Mouse (Mus musculus): Measurements from ENCODE around the gene Tmem72. TPM values are rescaled to one million over a fixed set of nuclear protein-coding genes. Genes with fewer than 3 reads are reported as not detected.

The Tmem72 gene
- polyA plus RNA-seq, 1 experiment from 2014 or later = 0.09 TPM

DNA sequence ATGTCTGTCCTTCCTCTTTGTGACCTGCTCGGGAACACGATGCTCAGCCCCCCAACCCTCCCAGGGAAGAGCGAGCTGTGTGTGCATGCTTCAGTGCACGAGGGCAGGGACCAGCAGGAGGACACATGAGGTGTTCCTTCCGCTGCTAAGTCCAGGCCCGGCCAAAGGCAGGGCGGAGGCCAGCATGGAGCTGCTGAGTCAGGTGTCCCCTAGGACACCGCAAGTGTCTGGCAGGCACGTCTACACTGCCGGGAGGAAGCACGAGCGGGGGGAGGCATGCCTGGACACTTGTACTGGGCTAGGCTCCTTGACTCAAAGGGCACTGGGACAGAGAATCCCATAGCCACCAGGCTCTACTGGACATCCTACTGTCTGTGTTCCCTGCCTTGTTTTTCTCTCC, 69.0 kb downstream of the Tmem72 start:
- Histone ChIP-seq H3K4me2 (replicated peaks) (no peak overlapping the region), H3K36me3 (no peaks in the 10 kb centered on the region), H3K27ac (no peak overlapping the region), H3K9me3 (no peaks in the 10 kb centered on the region), H3K9ac (no peak overlapping the region), H3K4me3 (no peak overlapping the region), H3K4me1 (no peaks in the 10 kb centered on the region), H3K27me3 (no peaks in the 10 kb centered on the region)
- no peak for ATAC-seq (ENCODE audit: insufficient number of reproducible peaks, insufficient read depth, low FRiP score, low TSS enrichment)
- 84% methylated on average over 12 of the region's 12 CpGs for WGBS

- Histone ChIP-seq H3K9me3 (no peaks in the 10 kb centered on the region), H3K27me3 (no peaks in the 10 kb centered on the region), H3K4me3 (no peak overlapping the region), H3K4me2 (replicated peaks) (no peak overlapping the region), H3K27ac (no peak overlapping the region), H3K4me1 (no peaks in the 10 kb centered on the region), H3K9ac (no peak overlapping the region), H3K36me3 (no peaks in the 10 kb centered on the region)
- ATAC-seq (ENCODE audit: insufficient number of reproducible peaks, insufficient read depth, low FRiP score, low TSS enrichment) = no peak
- 62% methylated on average over 3 of the region's 3 CpGs for WGBS
These were observed 72.4 kb downstream of the Tmem72 start for GRCm38 (mm10) chr6:116644335-116644734.

DNA sequence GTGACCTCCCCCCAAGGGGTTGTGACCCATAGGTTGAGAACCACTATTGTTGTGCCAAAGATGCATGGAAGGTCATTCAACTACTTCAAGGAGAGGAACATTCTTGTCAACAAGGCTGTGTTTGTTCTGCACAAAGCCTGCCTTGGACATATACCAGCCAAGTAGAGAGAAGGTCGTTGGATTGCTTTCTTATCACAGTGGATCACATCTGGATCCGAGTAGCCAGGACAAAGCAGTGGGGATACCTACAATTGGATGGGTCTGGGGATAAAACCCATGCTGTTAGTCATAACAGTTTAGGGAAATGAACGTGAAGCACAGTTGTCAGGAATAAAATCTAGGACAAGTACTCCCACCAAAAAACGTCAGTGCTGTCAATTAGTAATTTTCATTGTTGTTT, 72.8 kb downstream of the Tmem72 start:
- no peak overlapping the region for H3K4me2 ChIP-seq (replicated peaks)
- no peak overlapping the region for H3K27ac ChIP-seq
- H3K4me3 ChIP-seq = no peak overlapping the region
- ATAC-seq (ENCODE audit: insufficient number of reproducible peaks, insufficient read depth, low FRiP score, low TSS enrichment) = no peak
- H3K27me3 ChIP-seq = no peaks in the 10 kb centered on the region
- WGBS = 54% methylated on average over 4 of the region's 4 CpGs
- H3K9ac ChIP-seq = no peak overlapping the region
- no peaks in the 10 kb centered on the region for H3K9me3 ChIP-seq
- no peaks in the 10 kb centered on the region for H3K4me1 ChIP-seq
- no peaks in the 10 kb centered on the region for H3K36me3 ChIP-seq

GRCm38 (mm10) chr6:116642942-116643341, 73.8 kb downstream of the Tmem72 start:
- Histone ChIP-seq H3K9ac (no peak overlapping the region), H3K9me3 (no peaks in the 10 kb centered on the region), H3K36me3 (no peaks in the 10 kb centered on the region), H3K4me1 (no peaks in the 10 kb centered on the region), H3K27me3 (no peaks in the 10 kb centered on the region), H3K27ac (no peak overlapping the region), H3K4me2 (replicated peaks) (no peak overlapping the region), H3K4me3 (no peak overlapping the region)
- no peak for ATAC-seq (ENCODE audit: insufficient number of reproducible peaks, insufficient read depth, low FRiP score, low TSS enrichment)
- 64% methylated on average over 11 of the region's 11 CpGs for WGBS

DNA sequence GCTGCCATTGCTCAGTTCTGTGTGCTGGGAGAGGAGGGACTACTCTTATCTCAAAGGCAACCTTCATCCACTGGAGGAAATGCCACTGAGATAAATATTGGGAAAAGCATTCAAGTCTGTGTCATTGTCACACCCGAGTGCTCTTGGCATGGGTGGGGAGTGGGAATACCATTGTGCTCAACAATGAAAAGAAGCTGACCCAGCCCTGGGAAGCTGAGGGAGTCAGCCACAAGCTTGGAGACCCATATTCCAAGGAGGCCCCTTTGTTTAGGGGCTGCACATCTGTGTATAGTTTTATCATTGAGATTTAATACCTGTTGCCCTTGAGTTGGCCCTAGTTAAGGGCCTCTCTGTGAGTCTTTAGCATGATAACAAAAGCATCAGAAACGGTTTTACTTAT, 77.0 kb downstream of the Tmem72 start:
- H3K4me3 ChIP-seq = no peak overlapping the region
- H3K27ac ChIP-seq = no peak overlapping the region
- no peak overlapping the region for H3K9ac ChIP-seq
- no peak for ATAC-seq (ENCODE audit: insufficient number of reproducible peaks, insufficient read depth, low FRiP score, low TSS enrichment)
- H3K4me2 ChIP-seq (replicated peaks) = no peak overlapping the region
- H3K4me1 ChIP-seq = no peaks in the 10 kb centered on the region
- no peaks in the 10 kb centered on the region for H3K27me3 ChIP-seq
- no peaks in the 10 kb centered on the region for H3K36me3 ChIP-seq
- 78% methylated on average over 2 of the region's 2 CpGs for WGBS
- no peaks in the 10 kb centered on the region for H3K9me3 ChIP-seq

DNA sequence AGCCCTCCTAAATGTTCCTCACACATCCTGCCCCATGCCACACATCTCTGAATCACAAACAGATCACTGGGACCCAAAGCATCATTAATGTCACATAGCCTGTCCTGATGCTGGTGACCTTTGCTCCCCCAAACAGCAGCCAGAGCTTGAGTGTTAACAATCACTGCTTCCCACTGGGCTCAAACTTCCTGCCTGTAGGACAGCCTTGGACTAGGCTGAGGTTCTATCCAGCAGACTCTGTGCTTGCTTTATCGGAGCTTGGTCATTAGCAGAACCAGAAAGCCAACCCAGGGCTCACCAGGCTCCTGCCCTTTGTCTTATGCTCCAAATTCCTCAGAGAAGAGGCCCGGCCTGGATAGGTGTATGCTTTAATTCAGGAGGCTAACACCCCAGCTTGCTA, 77.8 kb downstream of the Tmem72 start:
- H3K9me3 ChIP-seq = no peaks in the 10 kb centered on the region
- H3K27me3 ChIP-seq = no peaks in the 10 kb centered on the region
- H3K36me3 ChIP-seq = no peaks in the 10 kb centered on the region
- no peaks in the 10 kb centered on the region for H3K4me1 ChIP-seq
- no peak for ATAC-seq (ENCODE audit: insufficient number of reproducible peaks, insufficient read depth, low FRiP score, low TSS enrichment)
- no peak overlapping the region for H3K4me2 ChIP-seq (replicated peaks)
- no peak overlapping the region for H3K27ac ChIP-seq
- no peak overlapping the region for H3K9ac ChIP-seq
- no peak overlapping the region for H3K4me3 ChIP-seq
- WGBS = 89% methylated on average over 2 of the region's 2 CpGs

- WGBS = 87% methylated on average over 5 of the region's 5 CpGs
- no peak overlapping the region for H3K27ac ChIP-seq
- ATAC-seq (ENCODE audit: insufficient number of reproducible peaks, insufficient read depth, low FRiP score, low TSS enrichment) = no peak
- no peak overlapping the region for H3K4me3 ChIP-seq
- H3K36me3 ChIP-seq = no peaks in the 10 kb centered on the region
- H3K9me3 ChIP-seq = no peaks in the 10 kb centered on the region
- no peaks in the 10 kb centered on the region for H3K4me1 ChIP-seq
- no peaks in the 10 kb centered on the region for H3K27me3 ChIP-seq
- no peak overlapping the region for H3K4me2 ChIP-seq (replicated peaks)
- H3K9ac ChIP-seq = no peak overlapping the region
These were observed 79.2 kb downstream of the Tmem72 start for GRCm38 (mm10) chr6:116637496-116637895.

- H3K4me3 ChIP-seq = no peak overlapping the region
- H3K27ac ChIP-seq = no peak overlapping the region
- no peaks in the 10 kb centered on the region for H3K36me3 ChIP-seq
- no peaks in the 10 kb centered on the region for H3K9me3 ChIP-seq
- ATAC-seq (ENCODE audit: insufficient number of reproducible peaks, insufficient read depth, low FRiP score, low TSS enrichment) = no peak
- no peaks in the 10 kb centered on the region for H3K4me1 ChIP-seq
- no peaks in the 10 kb centered on the region for H3K27me3 ChIP-seq
- 75% methylated on average over 9 of the region's 9 CpGs for WGBS
- no peak overlapping the region for H3K4me2 ChIP-seq (replicated peaks)
- H3K9ac ChIP-seq = no peak overlapping the region
These were observed 80.0 kb downstream of the Tmem72 start for GRCm38 (mm10) chr6:116636581-116637235.

- H3K4me1 ChIP-seq = no peaks in the 10 kb centered on the region
- no peaks in the 10 kb centered on the region for H3K9me3 ChIP-seq
- 52% methylated on average over 10 of the region's 10 CpGs for WGBS
- no peaks in the 10 kb centered on the region for H3K27me3 ChIP-seq
- no peak overlapping the region for H3K27ac ChIP-seq
- no peak for ATAC-seq (ENCODE audit: insufficient number of reproducible peaks, insufficient read depth, low FRiP score, low TSS enrichment)
- H3K36me3 ChIP-seq = no peaks in the 10 kb centered on the region
- H3K4me2 ChIP-seq (replicated peaks) = no peak overlapping the region
- no peak overlapping the region for H3K4me3 ChIP-seq
- no peak overlapping the region for H3K9ac ChIP-seq
These were observed 81.2 kb downstream of the Tmem72 start for GRCm38 (mm10) chr6:116635251-116636180.

- 87% methylated on average over 17 of the region's 17 CpGs for WGBS
- Histone ChIP-seq H3K4me2 (replicated peaks) (no peak overlapping the region), H3K27ac (no peak overlapping the region), H3K4me1 (0 out of 2 replicates have a peak, but pooled peaks cover 3% of the 10 kb centered on the region), H3K9me3 (no peaks in the 10 kb centered on the region), H3K36me3 (no peaks in the 10 kb centered on the region), H3K9ac (no peak overlapping the region), H3K4me3 (no peak overlapping the region), H3K27me3 (no peaks in the 10 kb centered on the region)
- ATAC-seq (ENCODE audit: insufficient number of reproducible peaks, insufficient read depth, low FRiP score, low TSS enrichment) = no peak
These were observed 82.7 kb downstream of the Tmem72 start for GRCm38 (mm10) chr6:116633741-116634695.

- 0 out of 2 replicates have a peak, but pooled peaks cover 3% of the 10 kb centered on the region for H3K4me1 ChIP-seq
- peaks cover under 1% of the 10 kb centered on the region; the same call in 1 of the 2 replicates for H3K36me3 ChIP-seq
- H3K9me3 ChIP-seq = no peaks in the 10 kb centered on the region
- 60% methylated on average over 1 of the region's 1 CpGs for WGBS
- H3K9ac ChIP-seq = no peak overlapping the region
- H3K27me3 ChIP-seq = no peaks in the 10 kb centered on the region
- no peak overlapping the region for H3K4me3 ChIP-seq
- no peak overlapping the region for H3K27ac ChIP-seq
- H3K4me2 ChIP-seq (replicated peaks) = no peak overlapping the region
- ATAC-seq (ENCODE audit: insufficient number of reproducible peaks, insufficient read depth, low FRiP score, low TSS enrichment) = no peak
These were observed 84.6 kb downstream of the Tmem72 start for GRCm38 (mm10) chr6:116632129-116632528.
